Mouse (Mus musculus) embryonic stem cell, embryonic (primary cell): ENCODE results near the gene Gm20696.

Source experiments
- CTCF ChIA-PET, 4 experiments: fragments of 300-600 bp in 2 of 4; fragments of 350-600 bp in 2 of 4; sonication (Branson Sonifier 250); formaldehyde crosslinking; loops; one replicate each; lab custom pipeline; 2022; ENCODE audit warnings: inconsistent platforms in 2 of 4; lab: Charles Lee
- POLR2A ChIA-PET, 4 experiments: fragments of 300-600 bp in 2 of 4; fragments of 350-600 bp in 2 of 4; sonication (Branson Sonifier 250); formaldehyde crosslinking; loops; one replicate each; lab custom pipeline; 2022; ENCODE audit warnings: antibody characterized with exemption in 4 of 4, inconsistent platforms in 1 of 4; lab: Charles Lee

The Gm20696 gene

GRCm38 (mm10) chr6:99378997-99379710 is 287.4 kb downstream of the Gm20696 start:
- CTCF ChIA-PET: no interaction called here
- POLR2A ChIA-PET: interaction anchor here in 1 of 4 experiments (0.9 to 1.0 kb wide), 3 partner anchors 10 to 143 kb away, joined by 3 to 4 read pairs (median 3); no protein-coding TSS in a partner anchor

GRCm38 (mm10) chr6:99377716-99378115 is 288.9 kb downstream of the Gm20696 start:
- POLR2A ChIA-PET: no interaction called here
- CTCF ChIA-PET: no interaction called here

- ChIA-PET CTCF (no interaction called here), POLR2A (no interaction called here)
These were observed 289.5 kb downstream of the Gm20696 start for GRCm38 (mm10) chr6:99377131-99377530.

GRCm38 (mm10) chr6:99376721-99377120 is 289.9 kb downstream of the Gm20696 start:
- CTCF ChIA-PET: no interaction called here
- POLR2A ChIA-PET: no interaction called here

- POLR2A ChIA-PET: interaction anchor here in 1 of 4 experiments (0.6 kb wide), 1 partner anchor 35 kb away, joined by 3 read pairs; no protein-coding TSS in a partner anchor
- CTCF ChIA-PET: no interaction called here
These were observed 290.7 kb downstream of the Gm20696 start for GRCm38 (mm10) chr6:99375865-99376264.

GRCm38 (mm10) chr6:99375376-99375775 is 291.2 kb downstream of the Gm20696 start:
- CTCF ChIA-PET: no interaction called here
- POLR2A ChIA-PET: interaction anchor here in 2 of 4 experiments (0.5 to 1.3 kb wide), 3 partner anchors 9 to 148 kb away, joined by 3 to 4 read pairs (median 3); no protein-coding TSS in a partner anchor

GRCm38 (mm10) chr6:99374448-99375271 is 291.9 kb downstream of the Gm20696 start:
- ChIA-PET CTCF (no interaction called here), POLR2A (interaction anchor here in 1 of 4 experiments (0.5 to 1.3 kb wide), 3 partner anchors 10 to 149 kb away, joined by 3 to 4 read pairs (median 3); no protein-coding TSS in a partner anchor)

GRCm38 (mm10) chr6:99372427-99372826 is 294.2 kb downstream of the Gm20696 start:
- CTCF ChIA-PET: no interaction called here

GRCm38 (mm10) chr6:99372016-99372415 is 294.6 kb downstream of the Gm20696 start:
- CTCF ChIA-PET: no interaction called here
- POLR2A ChIA-PET: no interaction called here

More at GRCm38 (mm10) chr6:99372427-99372826, 294.2 kb downstream of the Gm20696 start:
- POLR2A ChIA-PET: no interaction called here

- ChIA-PET CTCF (interaction anchor here in 1 of 4 experiments (0.5 kb wide), 1 partner anchor 124 kb away, joined by 4 read pairs; no protein-coding TSS in a partner anchor), POLR2A (interaction anchor here in 1 of 4 experiments (0.6 to 1.2 kb wide), 2 partner anchors 9 to 376 kb away, joined by 3 to 6 read pairs; no protein-coding TSS in a partner anchor)
These were observed 296.7 kb downstream of the Gm20696 start for GRCm38 (mm10) chr6:99369931-99370330.

- ChIA-PET POLR2A (interaction anchor here in 1 of 4 experiments (1.2 kb wide), 1 partner anchor 10 kb away, joined by 3 read pairs; no protein-coding TSS in a partner anchor), CTCF (no interaction called here)
These were observed 297.4 kb downstream of the Gm20696 start for GRCm38 (mm10) chr6:99369156-99369555.

GRCm38 (mm10) chr6:99368118-99368753 is 298.4 kb downstream of the Gm20696 start:
- ChIA-PET CTCF (interaction anchor here in 1 of 4 experiments (0.7 kb wide), 1 partner anchor 252 kb away, joined by 4 read pairs; no protein-coding TSS in a partner anchor), POLR2A (no interaction called here)

GRCm38 (mm10) chr6:99364545-99364944 is 302.1 kb downstream of the Gm20696 start:
- ChIA-PET CTCF (interaction anchor here in 1 of 4 experiments (0.6 to 0.7 kb wide), 2 partner anchors 20 to 291 kb away, joined by 3 to 5 read pairs; no protein-coding TSS in a partner anchor), POLR2A (interaction anchor here in 1 of 4 experiments (0.6 kb wide), 1 partner anchor 44 kb away, joined by 3 read pairs; no protein-coding TSS in a partner anchor)

GRCm38 (mm10) chr6:99360581-99360980 is 306.0 kb downstream of the Gm20696 start:
- ChIA-PET CTCF (interaction anchor here in 1 of 4 experiments (0.6 kb wide), 1 partner anchor 353 kb away, joined by 3 read pairs; no protein-coding TSS in a partner anchor), POLR2A (no interaction called here)

GRCm38 (mm10) chr6:99359765-99360499 is 306.7 kb downstream of the Gm20696 start:
- CTCF ChIA-PET: interaction anchor here in 1 of 4 experiments (0.6 kb wide), 1 partner anchor 20 kb away, joined by 5 read pairs; no protein-coding TSS in a partner anchor
- POLR2A ChIA-PET: no interaction called here

- POLR2A ChIA-PET: interaction anchor here in 1 of 4 experiments (0.6 kb wide), 1 partner anchor 265 kb away, joined by 3 read pairs; no protein-coding TSS in a partner anchor
- CTCF ChIA-PET: no interaction called here
These were observed 307.4 kb downstream of the Gm20696 start for GRCm38 (mm10) chr6:99359036-99359698.

GRCm38 (mm10) chr6:99357931-99358330 is 308.7 kb downstream of the Gm20696 start:
- CTCF ChIA-PET: no interaction called here

More at GRCm38 (mm10) chr6:99357931-99358330, 308.7 kb downstream of the Gm20696 start:
- POLR2A ChIA-PET: no interaction called here
